Mouse (Mus musculus) embryo, embryonic 11.5 days (tissue): ENCODE measurements around the gene Bbx.

Source experiments
- DNase-seq: peaks from one replicate; pipeline ENCODE4 v3.0.0-alpha.2; 2012; ENCODE audit warnings: low read depth, low spot score

Bbx gene

GRCm38 (mm10) chr16:50398564-50398963, 33.6 kb downstream of the Bbx start:
- DNase-seq, result no peak

GRCm38 (mm10) chr16:50395928-50396612, 36.1 kb downstream of the Bbx start:
- no peak for DNase-seq

- DNase-seq, result no peak
These were observed 43.7 kb downstream of the Bbx start for GRCm38 (mm10) chr16:50388499-50388898.

GRCm38 (mm10) chr16:50383541-50383940, 48.6 kb downstream of the Bbx start:
- no peak for DNase-seq

GRCm38 (mm10) chr16:50381351-50381746, 50.8 kb downstream of the Bbx start:
- no peak for DNase-seq

- peak; percentile 29 for DNase-seq
These were observed 51.4 kb downstream of the Bbx start for GRCm38 (mm10) chr16:50380682-50381350.

DNA sequence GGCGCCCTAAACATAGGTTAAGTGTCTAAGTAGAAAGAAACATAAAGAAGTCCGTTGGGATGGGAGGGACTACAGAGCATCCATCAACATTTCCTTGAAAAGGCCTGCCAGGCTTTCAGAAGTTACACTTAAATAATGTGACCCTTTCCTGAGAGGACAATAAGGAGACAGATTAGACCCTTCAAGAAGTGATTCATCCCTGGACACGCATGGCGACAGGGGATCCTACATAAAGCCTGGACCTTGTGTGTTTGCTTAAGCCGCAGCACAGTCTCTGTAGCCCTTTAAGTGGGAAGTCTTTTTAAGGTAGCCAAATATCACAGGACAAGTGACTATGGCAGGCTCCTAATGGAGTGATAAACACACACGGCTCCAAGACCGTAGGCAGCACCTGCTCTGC, 52.0 kb downstream of the Bbx start:
- DNase-seq, result no peak

DNA sequence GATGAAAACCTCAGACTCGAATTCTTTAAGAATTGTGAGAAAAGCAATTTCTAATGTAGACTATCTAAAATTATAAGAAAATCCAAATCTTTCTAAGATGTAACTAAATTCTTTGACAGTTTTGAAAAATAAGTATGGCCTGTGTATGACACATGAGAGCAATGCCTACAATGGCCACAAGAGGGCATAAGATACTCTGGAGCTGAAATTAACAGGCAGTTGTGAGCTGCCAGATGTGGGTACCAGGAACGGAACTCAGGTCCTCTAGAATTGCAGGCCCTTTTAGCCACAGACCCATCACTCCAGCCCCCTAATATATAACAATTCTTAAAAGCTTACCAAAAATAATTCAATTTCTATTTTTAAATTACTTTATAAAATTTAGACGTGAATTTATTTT, 57.6 kb downstream of the Bbx start:
- no peak for DNase-seq

- no peak for DNase-seq
These were observed 58.5 kb downstream of the Bbx start for GRCm38 (mm10) chr16:50373685-50374084.

DNA sequence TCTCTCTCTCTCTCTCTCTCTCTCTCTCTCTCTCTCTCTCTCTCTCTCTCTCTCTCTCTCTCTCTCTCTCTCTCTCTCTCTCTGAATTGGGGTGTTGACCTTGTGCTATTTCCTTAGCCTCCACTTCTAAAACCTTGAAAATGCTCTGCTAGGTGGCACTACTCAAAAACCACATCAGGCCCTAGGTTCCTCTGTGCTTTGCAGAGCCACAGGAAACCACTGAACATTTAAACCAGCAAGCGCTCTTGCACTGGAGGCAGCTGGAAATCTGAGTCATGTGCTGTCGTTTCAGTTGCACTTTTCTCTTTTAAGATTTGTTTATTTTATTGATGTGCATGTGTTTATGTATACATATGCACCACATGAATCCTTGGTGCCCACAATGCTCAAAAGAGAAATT, 59.6 kb downstream of the Bbx start:
- DNase-seq, result no peak

GRCm38 (mm10) chr16:50371460-50371859, 60.7 kb downstream of the Bbx start:
- no peak for DNase-seq

DNA sequence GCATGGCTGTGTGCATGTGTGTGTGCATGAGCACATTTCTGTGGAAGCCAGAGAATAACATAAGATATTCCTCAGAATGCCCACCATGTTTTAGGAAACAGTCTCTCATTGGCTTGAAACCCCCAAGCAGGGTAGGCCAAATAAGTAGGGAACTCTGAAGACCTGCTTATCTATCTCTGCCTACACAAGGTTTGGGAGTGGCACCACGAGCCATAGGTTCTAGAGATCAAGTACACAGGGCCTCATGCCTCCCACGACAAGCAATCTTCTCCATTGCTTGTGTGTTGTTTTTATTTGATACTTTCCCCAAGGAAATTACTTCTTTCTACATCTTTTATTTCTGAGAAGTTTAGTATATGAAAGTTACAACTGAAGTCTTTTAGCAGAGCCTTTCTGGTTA, 61.8 kb downstream of the Bbx start:
- no peak for DNase-seq

DNA sequence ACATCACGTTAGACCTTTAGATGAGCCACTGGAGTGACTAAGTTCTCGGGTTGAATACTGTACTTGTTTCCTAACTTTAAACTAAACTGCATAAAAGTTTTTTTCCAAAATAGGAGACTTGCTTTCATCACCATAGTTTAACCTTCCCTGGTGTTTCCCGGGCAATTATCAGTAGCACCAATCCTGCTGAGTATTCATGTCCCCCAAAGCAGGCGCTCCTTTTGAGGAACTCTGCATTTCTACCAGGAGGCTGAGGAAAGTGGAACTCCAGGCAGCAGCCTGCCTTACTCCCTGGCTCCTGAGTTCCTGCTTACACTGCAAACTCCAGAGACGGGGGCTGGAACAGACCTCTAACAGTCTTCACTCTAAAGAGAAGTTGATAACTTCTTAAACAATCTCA, 65.6 kb downstream of the Bbx start:
- no peak for DNase-seq

- peak; percentile 52 for DNase-seq
These were observed 67.8 kb downstream of the Bbx start for GRCm38 (mm10) chr16:50364189-50365059.

- no peak for DNase-seq
These were observed 68.6 kb downstream of the Bbx start for GRCm38 (mm10) chr16:50363443-50364188.

- DNase-seq, result no peak
These were observed 71.6 kb downstream of the Bbx start for GRCm38 (mm10) chr16:50360631-50361030.

- DNase-seq, result no peak
These were observed 102.5 kb downstream of the Bbx start for GRCm38 (mm10) chr16:50329684-50330083.

DNA sequence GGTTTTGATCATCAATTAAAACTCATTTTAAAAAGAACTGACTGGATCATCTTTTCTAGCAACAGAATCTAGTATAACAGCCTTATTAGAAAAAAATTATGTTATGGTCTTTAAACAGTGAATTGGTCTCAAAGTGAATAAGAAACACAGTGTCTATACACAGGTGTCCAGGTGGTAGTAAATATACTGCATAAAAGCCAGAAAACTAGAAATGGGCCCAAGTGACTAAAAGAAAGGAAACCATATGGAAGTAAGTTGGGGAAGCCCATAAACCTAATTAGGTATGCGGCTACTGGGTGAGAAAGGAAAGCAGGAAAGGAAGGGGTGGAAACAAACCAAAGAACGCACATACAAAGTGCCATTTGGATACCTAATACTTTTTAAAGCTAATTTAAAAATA, 107.4 kb downstream of the Bbx start:
- no peak for DNase-seq

DNA sequence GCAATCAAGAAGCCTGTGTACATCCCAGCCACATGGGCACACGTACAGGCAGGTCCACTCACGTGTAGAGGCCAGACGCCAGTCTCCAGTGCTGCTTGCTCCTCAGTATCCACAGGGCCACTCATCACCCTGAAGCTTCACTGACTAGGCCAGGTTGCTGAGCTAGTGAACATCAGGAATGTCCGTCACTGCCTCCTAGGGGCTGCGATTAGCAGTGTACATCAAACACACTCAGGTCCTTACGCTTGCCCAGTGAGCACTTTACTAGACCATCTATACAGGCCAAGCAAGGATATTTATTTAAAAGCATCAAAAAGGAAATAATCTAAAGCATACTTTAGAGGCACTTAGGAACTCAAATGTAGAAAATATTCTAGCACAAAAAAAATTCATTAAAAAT, 107.9 kb downstream of the Bbx start:
- no peak for DNase-seq

DNA sequence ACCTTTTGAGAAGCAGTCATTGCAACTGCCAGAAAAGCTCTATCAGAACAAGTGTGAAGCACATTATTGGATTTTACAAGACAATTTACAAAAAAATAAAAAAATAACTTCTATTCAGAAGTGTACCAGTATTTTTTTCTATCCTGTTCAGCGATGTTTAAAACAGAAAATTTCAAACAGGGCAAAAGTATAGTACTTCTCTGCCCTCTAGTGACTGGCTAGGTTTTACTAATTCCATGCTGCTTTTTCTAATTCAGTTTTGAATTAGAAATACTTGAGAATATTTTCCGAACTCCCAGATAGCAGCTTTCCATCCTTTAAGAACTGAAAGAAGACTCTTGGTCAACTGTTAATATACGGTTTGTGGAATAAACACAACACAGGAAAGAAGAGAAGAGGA, 110.8 kb downstream of the Bbx start:
- DNase-seq, result no peak

DNA sequence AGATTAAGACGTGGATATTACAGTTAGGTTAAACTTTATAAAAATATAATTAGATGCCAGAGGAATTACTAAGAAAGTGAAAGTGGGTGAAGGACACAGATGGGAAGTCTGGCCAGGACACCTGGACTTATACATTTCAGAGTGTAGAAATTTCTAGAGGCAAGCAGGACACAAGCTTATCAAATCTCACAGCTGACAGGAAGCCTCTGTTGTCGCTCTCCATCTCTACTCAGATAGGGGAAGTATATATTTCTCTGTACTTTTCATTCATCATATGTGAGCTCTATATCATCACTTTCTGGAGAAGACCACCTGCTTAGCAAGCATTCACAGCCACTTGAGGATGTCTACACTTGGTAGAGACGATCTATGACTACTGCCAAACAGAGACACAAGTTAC, 113.9 kb downstream of the Bbx start:
- DNase-seq, result no peak
